Mouse (Mus musculus): ENCODE data around the gene Tuba4a.

GRCm38 (mm10) chr1:75211141-75211708 lies 8.4 kb downstream of the Tuba4a start:
- no peak for TF ChIP-seq CTCF (IDR thresholded peaks at IDR 0.05)
- no peak for TF ChIP-seq EP300 (IDR thresholded peaks at IDR 0.05)

Measured in lung, postnatal 0 days (tissue).